Mouse (Mus musculus) thymus, adult 2 months (tissue): Measurements from ENCODE around the gene Rap1gap.

Experiments
- CTCF ChIP-seq: fragments of 200-500 bp; IDR thresholded peaks from 2 replicates; pipeline ENCODE4 v1.5.1; 2012; ENCODE audit warnings: mild to moderate bottlenecking, control low read depth, low read length, moderate library complexity, borderline replicate concordance; ENCODE audit not compliant: control insufficient read depth, poor library complexity, insufficient read depth; ENCODE audit errors: extremely low read depth
- POLR2A ChIP-seq: fragments of 200-500 bp; IDR thresholded peaks from 2 replicates; pipeline ENCODE4 v1.6.1; 2012; ENCODE audit warnings: mild to moderate bottlenecking, low read length, control low read depth, moderate library complexity; ENCODE audit not compliant: control insufficient read depth, poor library complexity, insufficient read depth; ENCODE audit errors: extremely low read depth

GRCm38 (mm10) chr4:137648230-137648629, 16.3 kb upstream of the Rap1gap start:
- no peak for TF ChIP-seq POLR2A
- no peak for TF ChIP-seq CTCF
